ENCODE assay signal across 16 mouse cellular contexts in the genomic region with DNA sequence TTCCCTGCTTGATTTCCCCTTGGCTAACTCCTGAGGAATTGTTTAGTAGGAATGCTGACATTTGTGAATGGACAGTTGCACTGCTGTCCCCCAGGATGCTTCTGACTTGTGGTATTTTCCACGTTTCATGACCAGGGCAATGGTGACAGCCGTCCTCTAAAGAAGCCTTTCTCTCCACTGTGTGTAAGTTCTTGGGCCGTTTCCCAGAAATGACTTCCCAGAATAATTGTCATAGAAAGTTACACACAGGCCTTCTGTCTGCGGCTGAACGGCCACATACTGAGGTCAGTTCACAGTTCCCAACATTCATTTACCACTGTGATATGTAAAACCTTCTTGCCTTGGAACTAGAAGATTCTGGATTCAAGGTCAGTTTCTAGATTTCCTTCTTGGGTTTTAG. TPM values are rescaled to one million over a fixed set of nuclear protein-coding genes. Genes with fewer than 3 reads are reported as not detected.
A peak's percentile ranks its signal among the peaks of the same experiment; 100 is the strongest.
DNase-seq lines count a peak whose midpoint lies in the region; ATAC-seq and TF ChIP-seq lines count a peak whose summit lies in the region.
"Had no signal": no experiment of that assay in that cellular context is flagged by ENCODE, and none has a peak within 500 bp of the region (broad histone marks: within the 10 kb centered on the region; RNA-seq: fewer than 3 reads in every experiment).

No protein-coding gene starts in this region.

- peaks cover 9% of the 10 kb centered on the region; the same call in 1 of the 2 replicates for H3K4me1 ChIP-seq in kidney, embryonic 16.5 days (ENCODE audit: insufficient read depth, low read length)
- H3K4me1 ChIP-seq: neural tube, embryonic 15.5 days had no signal

- WGBS in kidney, embryonic 16.5 days, result 48% methylated on average over 5 of the region's 5 CpGs

- H3K36me3 ChIP-seq in kidney, embryonic 16.5 days (ENCODE audit: insufficient read depth, low read length), result no peaks in the 10 kb centered on the region
- H3K36me3 ChIP-seq: embryonic facial prominence, embryonic 12.5 days; G1E; liver, embryonic 13.5 days; midbrain, embryonic 12.5 days; neural tube, embryonic 15.5 days had no signal

- no peak overlapping the region for H3K4me2 ChIP-seq in kidney, embryonic 16.5 days (replicated peaks; ENCODE audit: low read depth, low read length)
- H3K4me2 ChIP-seq: embryonic facial prominence, embryonic 12.5 days; liver, embryonic 13.5 days; midbrain, embryonic 12.5 days; neural tube, embryonic 15.5 days had no signal

- 0 out of 2 replicates have a peak overlapping the region, but pooled peaks have one; percentile 4 for H3K9ac ChIP-seq in kidney, embryonic 16.5 days (replicated peaks; ENCODE audit: low read length)
- H3K9ac ChIP-seq: embryonic facial prominence, embryonic 12.5 days; liver, embryonic 13.5 days; midbrain, embryonic 12.5 days; neural tube, embryonic 15.5 days had no signal

- no peaks in the 10 kb centered on the region for H3K9me3 ChIP-seq in kidney, embryonic 16.5 days (ENCODE audit: low read length)
- H3K9me3 ChIP-seq: embryonic facial prominence, embryonic 12.5 days; liver, embryonic 13.5 days; midbrain, embryonic 12.5 days; neural tube, embryonic 15.5 days had no signal

- no peak overlapping the region for H3K4me3 ChIP-seq in kidney, embryonic 16.5 days (ENCODE audit: low read length)
- H3K4me3 ChIP-seq: embryonic facial prominence, embryonic 12.5 days; liver, embryonic 13.5 days; midbrain, embryonic 12.5 days; neural tube, embryonic 15.5 days had no signal

- TF ChIP-seq CTCF in brain, embryonic 14.5 days (IDR thresholded peaks at IDR 0.05; ENCODE audit: borderline replicate concordance, extremely low read depth, insufficient read depth, insufficient read length), result no peak

- no peak for TF ChIP-seq POLR2A in brain, embryonic 14.5 days (IDR thresholded peaks at IDR 0.05; ENCODE audit: borderline replicate concordance, extremely low read depth, insufficient read depth, insufficient read length, poor library complexity, severe bottlenecking)

- ATAC-seq in kidney, embryonic 16.5 days (ENCODE audit: low FRiP score, low TSS enrichment), result no peak
- ATAC-seq: forebrain, embryonic 16.5 days had no signal

- H3K27me3 ChIP-seq in kidney, embryonic 16.5 days (ENCODE audit: insufficient read depth, low read length), result no peaks in the 10 kb centered on the region
- H3K27me3 ChIP-seq: embryonic facial prominence, embryonic 12.5 days; midbrain, embryonic 12.5 days; neural tube, embryonic 15.5 days had no signal

- peak overlapping the region; percentile 42; the same call in 1 of the 2 replicates for H3K27ac ChIP-seq in kidney, embryonic 16.5 days (ENCODE audit: low read length)
- H3K27ac ChIP-seq: embryonic facial prominence, embryonic 12.5 days; liver, embryonic 13.5 days; midbrain, embryonic 12.5 days; neural tube, embryonic 15.5 days had no signal

- DNase-seq in adrenal gland, adult 2 months, result peak; percentile 15
- DNase-seq in adrenal gland, postnatal 4 days (ENCODE audit: low spot score in 2 of 2), result no peak
- DNase-seq in layer of hippocampus, adult 11-12 months (ENCODE audit: low spot score), result peak; percentile 45
- no peak for DNase-seq in layer of hippocampus, postnatal 25 days (ENCODE audit: extremely low spot score in 1 of 2, low spot score in 1 of 2)
- peak; percentile 42 for DNase-seq in brain, embryonic 14.5 days (ENCODE audit: low read depth)
- no peak for DNase-seq in spleen, postnatal 36 days (ENCODE audit: low spot score in 2 of 2)
- DNase-seq in thymus, postnatal 14 days, result no peak
- DNase-seq: adrenal gland, adult 8-10 months; cerebellum, adult 18-20 months; liver, embryonic 13.5 days had no signal

RNA-seq across cellular contexts. Expression of gene Epb41l4b, which starts 28.6 kb away (rescaled TPM):
- 1 to 10 TPM; 2.2 to 3.8 TPM for total RNA-seq in adrenal gland, adult 2 months (2021)
- 0.42 and 0.74 TPM in 2 replicates for polyA plus RNA-seq in adrenal gland, adult 2 months (2012; rRNA removed)
- total RNA-seq in adrenal gland, postnatal 4 days (2021), result 1 to 10 TPM; 7.6 to 8.1 TPM
- 10 to 100 TPM; 19.0 to 21.0 TPM for total RNA-seq in layer of hippocampus, postnatal 25 days (2021)
- 5.3 and 8.7 TPM in 2 replicates for polyA plus RNA-seq in brain, embryonic 14.5 days (2012; rRNA removed)
- 2.0 and 2.5 TPM in 2 replicates for polyA plus RNA-seq in kidney, embryonic 16.5 days (2015; fragmentation: Nextera tagmentation; extraction: Ambion mirVana)
- polyA plus RNA-seq: G1E had no signal

Comparison
In these comparisons a context has a peak if more than half of its experiments do, and no peak if none do; other contexts are left out.
1. DNase-seq: peak in adrenal gland, adult 2 months (single experiment), layer of hippocampus, adult 11-12 months (single experiment) and brain, embryonic 14.5 days (single experiment); none in adrenal gland, postnatal 4 days (0 of 2), layer of hippocampus, postnatal 25 days (0 of 2), spleen, postnatal 36 days (0 of 2) and thymus, postnatal 14 days (single experiment).